Mouse (Mus musculus) neural tube, embryonic 12.5 days (tissue): ENCODE data around the gene Gm20547. TPM values are rescaled to one million over a fixed set of nuclear protein-coding genes. Genes with fewer than 3 reads are reported as not detected.
"Not testable (repeated sequence)": the region's sequence is repeated elsewhere in the genome, so short reads cannot be mapped to it uniquely, and the experiment has no call there.

ENCODE experiments used
- ATAC-seq: fragments of 200-750 bp; cut with Nextera tagmentation; 2 replicates; pipeline ENCODE4 v1.8.0; 2017; ENCODE audit warnings: low read depth, mild to moderate bottlenecking, moderate TSS enrichment, moderate library complexity; ENCODE audit not compliant: low FRiP score
- H3K27ac ChIP-seq: fragments of 300-500 bp; sonication (generic); 2 replicates; pipeline ENCODE4 v1.5.1; 2016
- H3K27me3 ChIP-seq: fragments of 300-500 bp; sonication (generic); replicated peaks from 2 replicates; pipeline ENCODE4 v1.6.1; 2016; ENCODE audit warnings: mild to moderate bottlenecking
- H3K36me3 ChIP-seq: fragments of 300-500 bp; sonication (generic); 2 replicates; pipeline ENCODE4 v1.6.1; 2016; ENCODE audit warnings: mild to moderate bottlenecking
- H3K4me1 ChIP-seq: fragments of 300-500 bp; sonication (generic); 2 replicates; pipeline ENCODE4 v1.6.1; 2016
- H3K4me2 ChIP-seq: fragments of 300-500 bp; sonication (generic); replicated peaks from 2 replicates; pipeline ENCODE4 v1.6.1; 2016; ENCODE audit warnings: mild to moderate bottlenecking
- H3K4me3 ChIP-seq: fragments of 300-500 bp; sonication (generic); 2 replicates; pipeline ENCODE4 v1.5.1; 2016
- H3K9ac ChIP-seq: fragments of 300-500 bp; sonication (generic); 2 replicates; pipeline ENCODE4 v1.6.1; 2016; ENCODE audit warnings: mild to moderate bottlenecking
- H3K9me3 ChIP-seq: fragments of 300-500 bp; sonication (generic); 2 replicates; pipeline ENCODE4 v1.6.1; 2016; ENCODE audit warnings: mild to moderate bottlenecking
- WGBS: fragments of 180-500 bp; shearing (Covaris S2); methylation state at CpG from one replicate; pipeline ENCODE4 v1.1.7; 2016; 5-methylcytosine and 5-hydroxymethylcytosine counted together
- polyA plus RNA-seq: library from polyadenylated mRNA; unstranded; fragments of >200 nt; fragmentation: Nextera tagmentation; extraction: Ambion mirVana; gene quantifications from 2 replicates; pipeline ENCODE4 v1.2.1, GENCODE M21; 2016

Gene Gm20547
- polyA plus RNA-seq, 1 experiment from 2014 or later = not detected

GRCm38 (mm10) chr17:34910982-34911381, 29.1 kb upstream of the Gm20547 start:
- Histone ChIP-seq H3K4me2 (no peak overlapping the region), H3K4me1 (no peaks in the 10 kb centered on the region), H3K9ac (no peak overlapping the region), H3K4me3 (peak overlapping the region; percentile 7; the same call in 1 of the 2 replicates), H3K27me3 (no peaks in the 10 kb centered on the region), H3K27ac (no peak overlapping the region), H3K36me3 (peaks cover 81% of the 10 kb centered on the region), H3K9me3 (no peaks in the 10 kb centered on the region)
- ATAC-seq = no peak
- WGBS = 93% methylated on average over 10 of the region's 10 CpGs

- peaks cover 5% of the 10 kb centered on the region for H3K4me1 ChIP-seq
- no peak for ATAC-seq
- H3K9ac ChIP-seq = no peak overlapping the region
- no peaks in the 10 kb centered on the region for H3K9me3 ChIP-seq
- no peak overlapping the region for H3K4me3 ChIP-seq
- H3K36me3 ChIP-seq = peaks cover 62% of the 10 kb centered on the region
- H3K27ac ChIP-seq = no peak overlapping the region
- H3K4me2 ChIP-seq = no peak overlapping the region
- no peaks in the 10 kb centered on the region for H3K27me3 ChIP-seq
- 92% methylated on average over 9 of the region's 9 CpGs for WGBS
These were observed 21.1 kb upstream of the Gm20547 start for GRCm38 (mm10) chr17:34902895-34903294.

- not testable (repeated sequence) for ATAC-seq, H3K4me3 ChIP-seq, H3K4me2 ChIP-seq, H3K9me3 ChIP-seq, H3K9ac ChIP-seq, H3K27ac ChIP-seq, H3K27me3 ChIP-seq
- WGBS = 89% methylated on average over 9 of the region's 10 CpGs
- Histone ChIP-seq H3K36me3 (peaks cover 52% of the 10 kb centered on the region), H3K4me1 (peaks cover 14% of the 10 kb centered on the region)
These were observed 20.1 kb upstream of the Gm20547 start for GRCm38 (mm10) chr17:34901948-34902347.

GRCm38 (mm10) chr17:34900826-34901225, 19.0 kb upstream of the Gm20547 start:
- H3K27ac ChIP-seq, H3K27me3 ChIP-seq, ATAC-seq, H3K9ac ChIP-seq, H3K4me3 ChIP-seq, H3K9me3 ChIP-seq: not testable (repeated sequence)
- H3K4me1 ChIP-seq = peaks cover 25% of the 10 kb centered on the region
- 0 out of 2 replicates have a peak overlapping the region, but pooled peaks have one; percentile 98 for H3K4me2 ChIP-seq
- peaks cover 48% of the 10 kb centered on the region for H3K36me3 ChIP-seq

GRCm38 (mm10) chr17:34899890-34900243, 18.0 kb upstream of the Gm20547 start:
- H3K4me2 ChIP-seq = peak overlapping the region; percentile 98
- 2% methylated on average over 5 of the region's 5 CpGs for WGBS
- no peaks in the 10 kb centered on the region for H3K9me3 ChIP-seq
- ATAC-seq = no peak
- H3K36me3 ChIP-seq = peaks cover 40% of the 10 kb centered on the region
- peak overlapping the region; percentile 89 for H3K9ac ChIP-seq
- H3K27me3 ChIP-seq = no peaks in the 10 kb centered on the region
- H3K4me3 ChIP-seq = peak overlapping the region; percentile 98
- no peak overlapping the region for H3K27ac ChIP-seq
- peaks cover 34% of the 10 kb centered on the region for H3K4me1 ChIP-seq

GRCm38 (mm10) chr17:34899053-34899889, 17.4 kb upstream of the Gm20547 start:
- H3K4me1 ChIP-seq = peaks cover 35% of the 10 kb centered on the region
- 2% methylated on average over 40 of the region's 45 CpGs for WGBS

GRCm38 (mm10) chr17:34898706-34899052, 16.8 kb upstream of the Gm20547 start:
- Histone ChIP-seq H3K27ac (peak overlapping the region; percentile 79), H3K9me3 (no peaks in the 10 kb centered on the region), H3K27me3 (no peaks in the 10 kb centered on the region), H3K4me2 (peak overlapping the region; percentile 98), H3K4me3 (peak overlapping the region; percentile 98), H3K9ac (peak overlapping the region; percentile 89), H3K36me3 (peaks cover 28% of the 10 kb centered on the region), H3K4me1 (peaks cover 37% of the 10 kb centered on the region)
- ATAC-seq = no peak; the same call in 1 of the 2 replicates
- WGBS = 0% methylated on average over 27 of the region's 47 CpGs

More at GRCm38 (mm10) chr17:34899053-34899889, 17.4 kb upstream of the Gm20547 start:
- H3K27me3 ChIP-seq = no peaks in the 10 kb centered on the region
- peak overlapping the region; percentile 89 for H3K9ac ChIP-seq
- no peaks in the 10 kb centered on the region for H3K9me3 ChIP-seq
- peak overlapping the region; percentile 98 for H3K4me2 ChIP-seq
- peaks cover 34% of the 10 kb centered on the region for H3K36me3 ChIP-seq
- H3K27ac ChIP-seq = peak overlapping the region; percentile 79
- peak overlapping the region; percentile 98 for H3K4me3 ChIP-seq
- no peak; the same call in 1 of the 2 replicates for ATAC-seq

- peak within 1 kb of the TSS; percentile 98 for H3K4me2 ChIP-seq
- peaks cover 23% of the 10 kb centered on the region for H3K36me3 ChIP-seq
- H3K27ac ChIP-seq = peak within 1 kb of the TSS; percentile 79
- no peaks in the 10 kb centered on the region for H3K27me3 ChIP-seq
- WGBS = 1% methylated on average over 41 of the region's 44 CpGs
- H3K9ac ChIP-seq = peak within 1 kb of the TSS; percentile 89
- H3K4me1 ChIP-seq = peaks cover 41% of the 10 kb centered on the region
- 0 out of 2 replicates have a peak, but pooled peaks have one; percentile 11 for ATAC-seq
- peak within 1 kb of the TSS; percentile 98 for H3K4me3 ChIP-seq
- H3K9me3 ChIP-seq = no peaks in the 10 kb centered on the region
These were observed 16.3 kb upstream of the Gm20547 start, which contains the start of the genes C2 and Ehmt2 for GRCm38 (mm10) chr17:34898160-34898586. C2 (minus strand) TSS chr17:34898265. Ehmt2 (plus strand) TSS chr17:34898469.

- peak overlapping the region; percentile 98 for H3K4me3 ChIP-seq
- H3K4me1 ChIP-seq = peaks cover 41% of the 10 kb centered on the region
- H3K27me3 ChIP-seq = no peaks in the 10 kb centered on the region
- H3K9ac ChIP-seq = peak overlapping the region; percentile 89
- WGBS = 22% methylated on average over 10 of the region's 10 CpGs
- peak overlapping the region; percentile 98 for H3K4me2 ChIP-seq
- H3K9me3 ChIP-seq = no peaks in the 10 kb centered on the region
- peaks cover 17% of the 10 kb centered on the region for H3K36me3 ChIP-seq
- ATAC-seq = no peak
- H3K27ac ChIP-seq = peak overlapping the region; percentile 79; the same call in 1 of the 2 replicates
These were observed 15.7 kb upstream of the Gm20547 start for GRCm38 (mm10) chr17:34897373-34898159.

GRCm38 (mm10) chr17:34896366-34896765, 14.5 kb upstream of the Gm20547 start:
- Histone ChIP-seq H3K4me3 (0 out of 2 replicates have a peak overlapping the region, but pooled peaks have one; percentile 5), H3K36me3 (peaks cover 12% of the 10 kb centered on the region), H3K4me2 (peak overlapping the region; percentile 98), H3K27ac (no peak overlapping the region), H3K27me3 (no peaks in the 10 kb centered on the region), H3K9me3 (no peaks in the 10 kb centered on the region), H3K4me1 (peaks cover 41% of the 10 kb centered on the region), H3K9ac (no peak overlapping the region)
- WGBS = 89% methylated on average over 17 of the region's 17 CpGs
- no peak for ATAC-seq

GRCm38 (mm10) chr17:34895724-34896123, 13.9 kb upstream of the Gm20547 start:
- Histone ChIP-seq H3K9me3 (no peaks in the 10 kb centered on the region), H3K4me3 (peak overlapping the region; percentile 88), H3K27ac (no peak overlapping the region), H3K9ac (peak overlapping the region; percentile 95), H3K4me2 (peak overlapping the region; percentile 98), H3K4me1 (peaks cover 41% of the 10 kb centered on the region), H3K36me3 (peaks cover 8% of the 10 kb centered on the region; the same call in 1 of the 2 replicates), H3K27me3 (no peaks in the 10 kb centered on the region)
- no peak for ATAC-seq
- 96% methylated on average over 15 of the region's 15 CpGs for WGBS
